Comparison of ENCODE assay signal across 11 mouse cellular contexts in genomic region chr19:15201262-15201661, GRCm38 (mm10).
DNase-seq lines count a peak whose midpoint lies in the region; ATAC-seq and TF ChIP-seq lines count a peak whose summit lies in the region.
"Had no signal": no experiment of that assay in that cellular context is flagged by ENCODE, and none has a peak within 500 bp of the region (broad histone marks: within the 10 kb centered on the region; RNA-seq: fewer than 3 reads in every experiment).

No protein-coding gene starts in this region.

- ATAC-seq in limb, embryonic 14.5 days (ENCODE audit: low FRiP score, low read depth), result no peak
- ATAC-seq in midbrain, embryonic 13.5 days, result peak; percentile 48; the same call in 1 of the 2 replicates
- ATAC-seq: CD4-positive, CD25-positive, alpha-beta regulatory T cell, adult 4 months had no signal

- H3K9ac ChIP-seq in limb, embryonic 14.5 days (ENCODE audit: low read depth, low read length, severe bottlenecking), result no peak overlapping the region
- no peak overlapping the region for H3K9ac ChIP-seq in midbrain, embryonic 13.5 days (replicated peaks)

- H3K4me3 ChIP-seq in limb, embryonic 14.5 days (replicated peaks; ENCODE audit: low read length), result no peak overlapping the region
- no peak overlapping the region for H3K4me3 ChIP-seq in limb, embryonic 10.5 days
- H3K4me3 ChIP-seq in midbrain, embryonic 13.5 days (replicated peaks), result no peak overlapping the region

- H3K4me2 ChIP-seq in limb, embryonic 14.5 days (replicated peaks; ENCODE audit: low read depth, low read length, severe bottlenecking), result no peak overlapping the region
- H3K4me2 ChIP-seq in midbrain, embryonic 13.5 days (replicated peaks), result no peak overlapping the region

- H3K36me3 ChIP-seq in limb, embryonic 14.5 days (ENCODE audit: control insufficient read depth, insufficient read depth, low read length), result no peaks in the 10 kb centered on the region
- no peaks in the 10 kb centered on the region for H3K36me3 ChIP-seq in limb, embryonic 10.5 days
- H3K36me3 ChIP-seq in midbrain, embryonic 13.5 days, result no peaks in the 10 kb centered on the region

- no peak overlapping the region for H3K27ac ChIP-seq in limb, embryonic 14.5 days (replicated peaks; ENCODE audit: low read depth, low read length)
- no peak overlapping the region for H3K27ac ChIP-seq in limb, embryonic 10.5 days
- peak overlapping the region; percentile 40; the same call in 1 of the 2 replicates for H3K27ac ChIP-seq in midbrain, embryonic 13.5 days

- H3K27me3 ChIP-seq in limb, embryonic 14.5 days (ENCODE audit: control insufficient read depth, insufficient read depth, low read length), result no peaks in the 10 kb centered on the region
- no peaks in the 10 kb centered on the region for H3K27me3 ChIP-seq in limb, embryonic 10.5 days (ENCODE audit: low read depth, poor library complexity, severe bottlenecking)
- H3K27me3 ChIP-seq in midbrain, embryonic 13.5 days, result no peaks in the 10 kb centered on the region

- H3K4me1 ChIP-seq in limb, embryonic 14.5 days (ENCODE audit: control insufficient read depth, insufficient read depth, low read length), result no peaks in the 10 kb centered on the region
- peaks cover 3% of the 10 kb centered on the region; the same call in 1 of the 2 replicates for H3K4me1 ChIP-seq in limb, embryonic 10.5 days
- H3K4me1 ChIP-seq in midbrain, embryonic 13.5 days (replicated peaks), result peaks cover 20% of the 10 kb centered on the region

- intact Hi-C loops in heart, postnatal 10 days (cut with DNase I), result no loop called here

- H3K9me3 ChIP-seq in limb, embryonic 14.5 days (ENCODE audit: control insufficient read depth, low read length), result no peaks in the 10 kb centered on the region
- no peaks in the 10 kb centered on the region for H3K9me3 ChIP-seq in limb, embryonic 10.5 days (replicated peaks)
- no peaks in the 10 kb centered on the region for H3K9me3 ChIP-seq in midbrain, embryonic 13.5 days

- DNase-seq in heart, postnatal 10 days, result peak; percentile 21 to 30
- DNase-seq in heart, adult 11 months, result no peak
- peak; percentile 36 for DNase-seq in limb, embryonic 14.5 days (ENCODE audit: low spot score)
- no peak for DNase-seq in limb, embryonic 10.5 days (ENCODE audit: low spot score)
- peak; percentile 37 for DNase-seq in embryo, embryonic 11 days
- DNase-seq in T-cell, adult 2 months (ENCODE audit: low spot score), result no peak
- no peak for DNase-seq in MN1 (ENCODE audit: low spot score)
- DNase-seq: cerebellum, adult 11-12 months; thymus, adult 18-20 months had no signal

- no peak for TF ChIP-seq POLR2A in limb, embryonic 14.5 days (IDR thresholded peaks at IDR 0.05; ENCODE audit: borderline replicate concordance, extremely low read depth, insufficient read depth, insufficient read length)

- 46% methylated on average over 3 of the region's 3 CpGs for WGBS in limb, embryonic 14.5 days
- 55% methylated on average over 3 of the region's 3 CpGs for WGBS in limb, embryonic 10.5 days
- 10% methylated on average over 3 of the region's 3 CpGs for WGBS in midbrain, embryonic 13.5 days

Comparison
In these comparisons a context has a peak if more than half of its experiments do, and no peak if none do; other contexts are left out.
1. DNase-seq: peak in heart, postnatal 10 days (2 of 2), limb, embryonic 14.5 days (single experiment) and embryo, embryonic 11 days (single experiment); none in heart, adult 11 months (single experiment), limb, embryonic 10.5 days (single experiment), T-cell, adult 2 months (single experiment) and MN1 (single experiment).